Mouse (Mus musculus) limb, embryonic 12.5 days (tissue): ENCODE measurements around the gene Cyp2u1. TPM values are rescaled to one million over a fixed set of nuclear protein-coding genes. Genes with fewer than 3 reads are reported as not detected.

Experiments
- ATAC-seq: fragments of 200-750 bp; cut with Nextera tagmentation; 2 replicates; pipeline ENCODE4 v1.8.0; 2017; ENCODE audit warnings: low read depth, moderate TSS enrichment; ENCODE audit not compliant: insufficient number of reproducible peaks, insufficient read depth, low FRiP score, low TSS enrichment
- H3K27ac ChIP-seq: fragments of 300-500 bp; sonication (generic); 2 replicates; pipeline ENCODE4 v1.5.1; 2016; ENCODE audit warnings: mild to moderate bottlenecking, moderate library complexity
- H3K27me3 ChIP-seq: fragments of 300-500 bp; sonication (generic); 2 replicates; pipeline ENCODE4 v1.6.1; 2016; ENCODE audit warnings: mild to moderate bottlenecking, moderate library complexity
- H3K36me3 ChIP-seq: fragments of 300-500 bp; sonication (generic); 2 replicates; pipeline ENCODE4 v1.6.1; 2016; ENCODE audit warnings: mild to moderate bottlenecking, moderate library complexity
- H3K4me1 ChIP-seq: fragments of 300-500 bp; sonication (generic); replicated peaks from 2 replicates; pipeline ENCODE4 v1.6.1; 2016
- H3K4me2 ChIP-seq: fragments of 300-500 bp; sonication (generic); 2 replicates; pipeline ENCODE4 v1.6.1; 2016; ENCODE audit warnings: mild to moderate bottlenecking, moderate library complexity
- H3K4me3 ChIP-seq: fragments of 300-500 bp; sonication (generic); replicated peaks from 2 replicates; pipeline ENCODE4 v1.5.1; 2016; ENCODE audit warnings: mild to moderate bottlenecking
- H3K9ac ChIP-seq: fragments of 300-500 bp; sonication (generic); replicated peaks from 2 replicates; pipeline ENCODE4 v1.6.1; 2016; ENCODE audit warnings: mild to moderate bottlenecking, moderate library complexity
- H3K9me3 ChIP-seq: fragments of 300-500 bp; sonication (generic); 2 replicates; pipeline ENCODE4 v1.6.1; 2016; ENCODE audit warnings: mild to moderate bottlenecking, moderate library complexity
- WGBS: fragments of 180-500 bp; shearing (Covaris S2); methylation state at CpG from one replicate; pipeline ENCODE4 v1.1.7; 2016; 5-methylcytosine and 5-hydroxymethylcytosine counted together
- polyA plus RNA-seq: library from polyadenylated mRNA; unstranded; fragments of >200 nt; fragmentation: Nextera tagmentation; extraction: Ambion mirVana; gene quantifications from 2 replicates; pipeline ENCODE4 v1.2.1, GENCODE M21; 2016

Cyp2u1 gene
- polyA plus RNA-seq, 1 experiment from 2014 or later: 2.4 TPM

- Histone ChIP-seq H3K36me3 (no peaks in the 10 kb centered on the region), H3K9me3 (peaks cover 14% of the 10 kb centered on the region), H3K4me3 (no peak overlapping the region), H3K9ac (no peak overlapping the region), H3K4me1 (0 out of 2 replicates have a peak, but pooled peaks cover 6% of the 10 kb centered on the region), H3K27me3 (peaks cover 6% of the 10 kb centered on the region), H3K4me2 (no peak overlapping the region), H3K27ac (no peak overlapping the region)
- no peak for ATAC-seq
- 88% methylated on average over 7 of the region's 7 CpGs for WGBS
Measured at GRCm38 (mm10) chr3:131306255-131306654, 3.2 kb upstream of the Cyp2u1 start.

DNA sequence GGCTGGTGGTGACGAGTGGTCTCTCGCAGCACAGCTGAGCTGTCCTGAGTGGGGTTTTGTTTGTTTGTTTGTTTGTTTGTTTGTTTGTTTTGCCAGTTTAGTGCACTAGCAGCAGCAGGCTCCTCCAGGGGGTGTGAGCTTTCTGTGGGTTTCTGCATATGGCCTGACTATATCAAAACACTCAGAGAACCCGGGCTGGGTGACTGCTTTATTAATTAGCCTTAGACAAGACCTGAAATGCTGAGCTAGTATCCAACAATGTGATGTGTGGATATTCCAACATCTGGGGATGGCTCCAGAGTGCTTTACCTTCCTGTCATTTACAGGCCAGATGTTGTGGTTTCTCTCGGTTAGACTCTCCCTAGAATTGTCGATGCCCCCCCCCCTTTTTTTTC lies 290 bp upstream of the Cyp2u1 start:
- Histone ChIP-seq H3K27me3 (peaks cover 7% of the 10 kb centered on the region), H3K9me3 (0 out of 2 replicates have a peak, but pooled peaks cover under 1% of the 10 kb centered on the region), H3K27ac (no peak overlapping the region), H3K36me3 (no peaks in the 10 kb centered on the region), H3K4me2 (peak overlapping the region; percentile 97), H3K4me3 (peak overlapping the region; percentile 74), H3K4me1 (peaks cover 11% of the 10 kb centered on the region; the same call in 1 of the 2 replicates), H3K9ac (no peak overlapping the region)
- 19% methylated on average over 5 of the region's 5 CpGs for WGBS
- ATAC-seq: 0 out of 2 replicates have a peak, but pooled peaks have one; percentile 13

GRCm38 (mm10) chr3:131299908-131300307 lies 3.1 kb downstream of the Cyp2u1 start:
- Histone ChIP-seq H3K4me2 (no peak overlapping the region), H3K36me3 (no peaks in the 10 kb centered on the region), H3K27me3 (peaks cover 7% of the 10 kb centered on the region), H3K27ac (no peak overlapping the region), H3K4me3 (no peak overlapping the region), H3K9me3 (no peaks in the 10 kb centered on the region), H3K9ac (no peak overlapping the region), H3K4me1 (peaks cover 17% of the 10 kb centered on the region; the same call in 1 of the 2 replicates)
- ATAC-seq: no peak
- WGBS: 10% methylated on average over 6 of the region's 6 CpGs

- Histone ChIP-seq H3K27ac (no peak overlapping the region), H3K9me3 (no peaks in the 10 kb centered on the region), H3K4me1 (peaks cover 17% of the 10 kb centered on the region; the same call in 1 of the 2 replicates), H3K4me3 (no peak overlapping the region), H3K36me3 (no peaks in the 10 kb centered on the region), H3K9ac (no peak overlapping the region), H3K4me2 (no peak overlapping the region), H3K27me3 (peaks cover 7% of the 10 kb centered on the region)
- no peak for ATAC-seq
- WGBS: 80% methylated on average over 9 of the region's 9 CpGs
Measured at GRCm38 (mm10) chr3:131299078-131299477, 3.9 kb downstream of the Cyp2u1 start.

GRCm38 (mm10) chr3:131296893-131297292 lies 6.1 kb downstream of the Cyp2u1 start:
- H3K27ac ChIP-seq: no peak overlapping the region
- H3K4me1 ChIP-seq: peaks cover 11% of the 10 kb centered on the region; the same call in 1 of the 2 replicates
- H3K4me3 ChIP-seq: no peak overlapping the region
- H3K9me3 ChIP-seq: no peaks in the 10 kb centered on the region
- H3K4me2 ChIP-seq: no peak overlapping the region
- no peak for ATAC-seq
- whole genome bisulfite sequencing: 89% methylated on average over 7 of the region's 7 CpGs
- H3K9ac ChIP-seq: no peak overlapping the region
- no peaks in the 10 kb centered on the region for H3K36me3 ChIP-seq
- H3K27me3 ChIP-seq: peaks cover 7% of the 10 kb centered on the region

GRCm38 (mm10) chr3:131295513-131296200 lies 7.4 kb downstream of the Cyp2u1 start:
- no peak for ATAC-seq
- Histone ChIP-seq H3K4me1 (peaks cover 11% of the 10 kb centered on the region; the same call in 1 of the 2 replicates), H3K9me3 (no peaks in the 10 kb centered on the region), H3K36me3 (no peaks in the 10 kb centered on the region), H3K4me3 (no peak overlapping the region), H3K9ac (no peak overlapping the region), H3K27ac (no peak overlapping the region), H3K4me2 (no peak overlapping the region), H3K27me3 (no peaks in the 10 kb centered on the region)
- 93% methylated on average over 12 of the region's 12 CpGs for WGBS

DNA sequence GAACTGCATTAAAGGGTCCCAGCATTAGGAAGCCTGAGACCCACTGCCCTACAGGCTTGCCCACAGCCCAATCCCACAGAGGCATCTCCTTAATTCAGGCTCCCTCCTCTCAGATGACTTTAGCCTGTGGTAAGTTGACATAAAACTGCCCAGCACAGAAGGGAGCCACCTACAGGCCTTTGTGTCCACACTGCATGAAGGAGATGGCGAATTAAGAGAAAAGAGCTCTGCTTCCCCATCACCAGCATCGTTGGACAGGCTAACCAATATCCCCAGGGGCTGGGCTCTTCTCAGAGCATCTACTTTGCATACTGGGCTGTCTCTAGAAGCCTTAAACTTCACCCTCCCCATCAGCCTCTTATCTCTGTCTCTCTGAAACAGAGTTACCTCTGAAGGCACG lies 8.5 kb downstream of the Cyp2u1 start:
- peaks cover 11% of the 10 kb centered on the region; the same call in 1 of the 2 replicates for H3K4me1 ChIP-seq
- H3K4me2 ChIP-seq: no peak overlapping the region
- no peak overlapping the region for H3K4me3 ChIP-seq
- no peak for ATAC-seq
- no peaks in the 10 kb centered on the region for H3K9me3 ChIP-seq
- WGBS: 67% methylated on average over 3 of the region's 3 CpGs
- H3K36me3 ChIP-seq: no peaks in the 10 kb centered on the region
- H3K9ac ChIP-seq: no peak overlapping the region
- no peak overlapping the region for H3K27ac ChIP-seq
- H3K27me3 ChIP-seq: no peaks in the 10 kb centered on the region

DNA sequence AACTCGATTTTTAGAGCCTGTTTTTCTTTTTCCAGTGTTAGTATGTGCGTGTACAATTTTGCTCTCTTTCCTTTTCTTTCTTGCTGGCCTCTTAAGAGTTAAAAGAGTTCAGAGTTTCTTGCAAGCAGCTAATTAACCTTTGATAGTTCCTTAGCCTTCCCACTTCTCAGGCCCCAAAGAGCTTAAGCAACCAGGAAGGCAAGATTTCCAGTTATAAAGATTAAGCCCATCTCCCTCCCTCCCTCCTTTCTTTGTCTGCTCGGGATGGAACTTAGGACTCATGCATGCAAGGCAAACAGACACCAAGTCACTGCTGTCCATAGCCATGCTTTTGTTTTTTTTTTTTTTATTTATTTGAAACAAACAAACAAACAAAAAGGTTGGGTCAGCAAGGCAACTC lies 10.1 kb downstream of the Cyp2u1 start:
- Histone ChIP-seq H3K27ac (no peak overlapping the region), H3K9me3 (no peaks in the 10 kb centered on the region), H3K4me2 (no peak overlapping the region), H3K9ac (no peak overlapping the region), H3K4me1 (peaks cover 3% of the 10 kb centered on the region; the same call in 1 of the 2 replicates), H3K4me3 (no peak overlapping the region), H3K36me3 (no peaks in the 10 kb centered on the region), H3K27me3 (no peaks in the 10 kb centered on the region)
- no peak for ATAC-seq
- 68% methylated on average over 3 of the region's 3 CpGs for WGBS

- WGBS: 95% methylated on average over 2 of the region's 2 CpGs
- H3K4me3 ChIP-seq: no peak overlapping the region
- H3K27me3 ChIP-seq: no peaks in the 10 kb centered on the region
- H3K9me3 ChIP-seq: no peaks in the 10 kb centered on the region
- no peak overlapping the region for H3K4me2 ChIP-seq
- H3K9ac ChIP-seq: no peak overlapping the region
- ATAC-seq: no peak
- no peaks in the 10 kb centered on the region for H3K4me1 ChIP-seq
- H3K27ac ChIP-seq: no peak overlapping the region
- no peaks in the 10 kb centered on the region for H3K36me3 ChIP-seq
Measured at GRCm38 (mm10) chr3:131292349-131292748, 10.7 kb downstream of the Cyp2u1 start.

- Histone ChIP-seq H3K27ac (no peak overlapping the region), H3K4me3 (no peak overlapping the region), H3K4me2 (no peak overlapping the region), H3K4me1 (no peaks in the 10 kb centered on the region), H3K27me3 (no peaks in the 10 kb centered on the region), H3K9me3 (no peaks in the 10 kb centered on the region), H3K9ac (no peak overlapping the region), H3K36me3 (no peaks in the 10 kb centered on the region)
- no peak for ATAC-seq
- WGBS: 84% methylated on average over 4 of the region's 4 CpGs
Measured at GRCm38 (mm10) chr3:131291890-131292289, 11.1 kb downstream of the Cyp2u1 start.

GRCm38 (mm10) chr3:131274151-131274550 lies 28.9 kb downstream of the Cyp2u1 start:
- peaks cover 11% of the 10 kb centered on the region; the same call in 1 of the 2 replicates for H3K9me3 ChIP-seq
- no peak overlapping the region for H3K4me3 ChIP-seq
- no peak overlapping the region for H3K4me2 ChIP-seq
- no peak overlapping the region for H3K9ac ChIP-seq
- no peaks in the 10 kb centered on the region for H3K27me3 ChIP-seq
- 73% methylated on average over 4 of the region's 4 CpGs for WGBS
- ATAC-seq: no peak
- no peaks in the 10 kb centered on the region for H3K36me3 ChIP-seq
- peaks cover 31% of the 10 kb centered on the region for H3K4me1 ChIP-seq
- no peak overlapping the region; the same call in 1 of the 2 replicates for H3K27ac ChIP-seq
